Mouse (Mus musculus) ES-Bruce4 (cell line): ENCODE measurements around the gene Lrrc37a.

Experiments used
- CTCF ChIP-seq: IDR thresholded peaks from one replicate; pipeline ENCODE4 v1.8.1; 2011; ENCODE audit warnings: low read depth, low read length
- POLR2A ChIP-seq: IDR thresholded peaks from one replicate; pipeline ENCODE4 v1.8.1; 2011; ENCODE audit warnings: low read length; ENCODE audit not compliant: insufficient read depth

GRCm38 (mm10) chr11:103425031-103425430 is 79.4 kb downstream of the Lrrc37a start:
- no peak for TF ChIP-seq POLR2A
- no peak for TF ChIP-seq CTCF
